Mouse (Mus musculus): ENCODE data around the gene Usp19. TPM values are rescaled to one million over a fixed set of nuclear protein-coding genes. Genes with fewer than 3 reads are reported as not detected.

Gene Usp19
- 318 and 335 TPM in 2 replicates for polyA plus RNA-seq (2012; rRNA removed)

- Histone ChIP-seq H3K4me1 (replicated peaks; ENCODE audit: control insufficient read depth, insufficient read depth, low read length) (peaks cover 28% of the 10 kb centered on the region), H3K27ac (ENCODE audit: control insufficient read depth, insufficient read depth, low read length) (peak within 1 kb of the TSS; percentile 77), H3K36me3 (ENCODE audit: control insufficient read depth, insufficient read depth, low read length) (peaks cover 32% of the 10 kb centered on the region), H3K4me3 (ENCODE audit: control insufficient read depth, insufficient read depth, low read length) (peak within 1 kb of the TSS; percentile 86), H3K27me3 (ENCODE audit: control insufficient read depth, insufficient read depth, low read length) (no peaks in the 10 kb centered on the region)
- DNase-seq: peak; percentile 94
- under 1% methylated on average over 69 of the region's 69 CpGs for WGBS
- TF ChIP-seq POLR2A (IDR thresholded peaks at IDR 0.05; ENCODE audit: control insufficient read depth, extremely low read depth, insufficient read depth, low read length, poor library complexity): peak; percentile 70
- no peak for TF ChIP-seq CTCF (IDR thresholded peaks at IDR 0.05; ENCODE audit: borderline replicate concordance, control insufficient read depth, extremely low read depth, insufficient read depth, low read length, poor library complexity)
These were observed at the start of gene Usp19 for GRCm38 (mm10) chr9:108490559-108491285. Usp19 (plus strand) TSS chr9:108490602.

- H3K27ac ChIP-seq (ENCODE audit: control insufficient read depth, insufficient read depth, low read length): no peak overlapping the region
- 97% methylated on average over 11 of the region's 11 CpGs for WGBS
- H3K36me3 ChIP-seq (ENCODE audit: control insufficient read depth, insufficient read depth, low read length): no peaks in the 10 kb centered on the region
- no peak overlapping the region for H3K4me3 ChIP-seq (ENCODE audit: control insufficient read depth, insufficient read depth, low read length)
- no peak for DNase-seq
- no peak for TF ChIP-seq CTCF (IDR thresholded peaks at IDR 0.05; ENCODE audit: borderline replicate concordance, control insufficient read depth, extremely low read depth, insufficient read depth, low read length, poor library complexity)
- TF ChIP-seq POLR2A (IDR thresholded peaks at IDR 0.05; ENCODE audit: control insufficient read depth, extremely low read depth, insufficient read depth, low read length, poor library complexity): no peak
- H3K27me3 ChIP-seq (ENCODE audit: control insufficient read depth, insufficient read depth, low read length): no peaks in the 10 kb centered on the region
- H3K4me1 ChIP-seq (replicated peaks; ENCODE audit: control insufficient read depth, insufficient read depth, low read length): peaks cover 15% of the 10 kb centered on the region
These were observed 49.0 kb upstream of the Usp19 start for GRCm38 (mm10) chr9:108441236-108441919.

DNA sequence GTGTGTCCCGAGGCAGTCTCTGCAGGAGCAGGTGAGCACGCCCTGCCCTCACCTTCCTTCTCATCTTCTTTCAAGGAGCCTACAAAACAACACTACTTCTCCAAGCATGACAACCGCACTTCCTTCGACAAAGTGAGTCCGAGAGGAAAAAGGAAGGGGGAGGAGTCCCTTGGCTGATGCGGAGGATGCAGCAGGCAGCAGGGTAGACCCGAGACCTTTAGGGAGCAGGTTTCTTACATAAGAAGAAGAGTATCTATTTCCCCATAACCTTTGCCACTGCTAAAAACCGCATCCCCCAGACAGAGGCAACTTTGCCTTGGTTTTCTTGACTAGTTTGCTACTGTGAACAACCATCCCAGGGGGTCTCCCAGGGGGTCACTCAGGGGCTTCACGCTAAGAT is 45.3 kb upstream of the Usp19 start:
- no peaks in the 10 kb centered on the region for H3K27me3 ChIP-seq (ENCODE audit: control insufficient read depth, insufficient read depth, low read length)
- no peak overlapping the region for H3K4me3 ChIP-seq (ENCODE audit: control insufficient read depth, insufficient read depth, low read length)
- H3K4me1 ChIP-seq (replicated peaks; ENCODE audit: control insufficient read depth, insufficient read depth, low read length): peaks cover 15% of the 10 kb centered on the region
- 22% methylated on average over 9 of the region's 9 CpGs for WGBS
- H3K27ac ChIP-seq (ENCODE audit: control insufficient read depth, insufficient read depth, low read length): no peak overlapping the region
- no peak for DNase-seq
- no peaks in the 10 kb centered on the region for H3K36me3 ChIP-seq (ENCODE audit: control insufficient read depth, insufficient read depth, low read length)
- TF ChIP-seq CTCF (IDR thresholded peaks at IDR 0.05; ENCODE audit: borderline replicate concordance, control insufficient read depth, extremely low read depth, insufficient read depth, low read length, poor library complexity) (no peak), POLR2A (IDR thresholded peaks at IDR 0.05; ENCODE audit: control insufficient read depth, extremely low read depth, insufficient read depth, low read length, poor library complexity) (no peak)

DNA sequence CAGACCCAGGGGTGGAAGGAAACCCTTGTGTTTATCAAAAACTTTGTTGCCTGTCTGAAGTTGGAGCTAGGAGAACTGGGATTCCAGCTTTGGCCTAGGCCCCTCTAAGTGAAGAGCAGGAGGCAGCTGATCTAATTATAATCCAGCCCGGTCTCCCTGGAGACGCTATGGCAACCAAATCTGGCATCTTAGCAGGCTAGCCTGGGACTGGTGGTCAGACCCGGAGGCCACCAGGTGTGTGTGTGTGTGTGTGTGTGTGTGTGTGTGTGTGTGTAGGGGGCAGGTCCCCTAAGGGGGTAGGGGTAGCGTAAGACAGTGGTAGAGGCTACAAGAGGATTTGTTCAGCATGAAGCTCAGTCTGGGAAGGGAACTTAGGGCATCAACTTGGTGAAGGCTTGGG is 40.5 kb upstream of the Usp19 start:
- no peak for TF ChIP-seq CTCF (IDR thresholded peaks at IDR 0.05; ENCODE audit: borderline replicate concordance, control insufficient read depth, extremely low read depth, insufficient read depth, low read length, poor library complexity)
- Histone ChIP-seq H3K36me3 (ENCODE audit: control insufficient read depth, insufficient read depth, low read length) (no peaks in the 10 kb centered on the region), H3K27me3 (ENCODE audit: control insufficient read depth, insufficient read depth, low read length) (no peaks in the 10 kb centered on the region), H3K4me1 (replicated peaks; ENCODE audit: control insufficient read depth, insufficient read depth, low read length) (peaks cover 13% of the 10 kb centered on the region), H3K27ac (ENCODE audit: control insufficient read depth, insufficient read depth, low read length) (no peak overlapping the region), H3K4me3 (ENCODE audit: control insufficient read depth, insufficient read depth, low read length) (no peak overlapping the region)
- DNase-seq: no peak
- WGBS: 79% methylated on average over 4 of the region's 4 CpGs

DNA sequence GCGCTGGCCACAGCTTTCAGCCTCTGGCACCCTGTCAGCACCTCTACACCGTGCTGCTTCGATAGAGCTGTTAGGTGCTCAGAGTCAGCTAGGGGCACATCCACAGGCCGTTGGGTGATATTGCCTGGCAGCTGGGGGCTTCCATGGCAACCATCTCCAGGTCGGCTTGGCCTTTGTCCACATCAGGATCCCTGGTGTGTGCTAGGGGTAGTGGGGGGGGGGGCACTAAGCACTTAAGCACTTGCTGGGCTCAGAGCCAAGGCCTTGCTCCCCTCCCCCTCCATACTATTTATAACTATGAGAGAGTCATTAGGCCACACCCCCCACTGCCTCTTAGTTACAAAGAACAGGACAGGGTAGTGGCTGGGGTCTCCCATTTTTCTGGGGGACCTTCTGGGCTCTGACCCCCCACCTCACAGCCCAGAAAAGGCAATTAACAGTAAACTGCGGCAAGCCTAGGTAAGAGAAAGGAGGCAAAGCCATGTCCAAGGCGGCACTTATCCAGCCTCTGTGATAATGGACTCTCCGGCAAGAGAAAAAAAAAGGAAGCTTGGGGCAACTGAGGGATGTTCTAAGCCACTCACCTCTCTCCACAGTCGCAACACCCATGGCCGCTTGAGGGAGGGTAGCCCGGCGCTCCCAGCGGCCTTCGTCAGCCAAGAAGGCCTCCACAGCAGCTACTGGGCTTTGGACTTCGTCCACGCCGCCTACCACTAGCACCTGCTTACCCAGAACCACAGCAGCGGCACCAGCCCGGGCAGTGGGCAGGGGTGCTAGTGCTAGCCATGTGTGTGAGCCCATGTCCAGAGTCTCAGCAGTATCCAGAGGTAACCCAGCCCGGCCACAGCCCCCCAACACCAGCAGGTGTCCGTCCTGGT is 39.9 kb upstream of the Usp19 start:
- Histone ChIP-seq H3K4me3 (ENCODE audit: control insufficient read depth, insufficient read depth, low read length) (no peak overlapping the region), H3K27me3 (ENCODE audit: control insufficient read depth, insufficient read depth, low read length) (no peaks in the 10 kb centered on the region), H3K27ac (ENCODE audit: control insufficient read depth, insufficient read depth, low read length) (no peak overlapping the region), H3K4me1 (replicated peaks; ENCODE audit: control insufficient read depth, insufficient read depth, low read length) (peaks cover 9% of the 10 kb centered on the region), H3K36me3 (ENCODE audit: control insufficient read depth, insufficient read depth, low read length) (no peaks in the 10 kb centered on the region)
- WGBS: 83% methylated on average over 21 of the region's 21 CpGs
- TF ChIP-seq POLR2A (IDR thresholded peaks at IDR 0.05; ENCODE audit: control insufficient read depth, extremely low read depth, insufficient read depth, low read length, poor library complexity) (no peak), CTCF (IDR thresholded peaks at IDR 0.05; ENCODE audit: borderline replicate concordance, control insufficient read depth, extremely low read depth, insufficient read depth, low read length, poor library complexity) (no peak)
- no peak for DNase-seq

DNA sequence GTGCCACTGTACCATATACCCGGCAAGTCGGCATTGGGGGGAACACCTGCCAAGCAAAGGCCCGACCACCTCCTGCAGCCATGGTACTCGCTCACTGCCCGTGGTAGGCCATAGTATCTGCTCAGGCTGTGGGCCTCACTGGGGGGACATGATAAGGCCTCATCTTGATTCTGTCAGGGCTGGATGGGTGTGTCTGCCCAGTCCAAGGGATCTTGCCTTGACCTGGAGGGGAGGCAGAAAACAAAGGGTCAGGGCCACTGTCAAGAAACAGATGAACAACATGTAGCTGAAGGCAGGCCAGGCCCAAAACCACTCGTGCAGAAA is 39.3 kb upstream of the Usp19 start:
- 94% methylated on average over 6 of the region's 6 CpGs for WGBS
- Histone ChIP-seq H3K27me3 (ENCODE audit: control insufficient read depth, insufficient read depth, low read length) (no peaks in the 10 kb centered on the region), H3K4me1 (replicated peaks; ENCODE audit: control insufficient read depth, insufficient read depth, low read length) (peaks cover 7% of the 10 kb centered on the region), H3K36me3 (ENCODE audit: control insufficient read depth, insufficient read depth, low read length) (no peaks in the 10 kb centered on the region), H3K27ac (ENCODE audit: control insufficient read depth, insufficient read depth, low read length) (no peak overlapping the region), H3K4me3 (ENCODE audit: control insufficient read depth, insufficient read depth, low read length) (no peak overlapping the region)
- TF ChIP-seq POLR2A (IDR thresholded peaks at IDR 0.05; ENCODE audit: control insufficient read depth, extremely low read depth, insufficient read depth, low read length, poor library complexity): no peak
- no peak for TF ChIP-seq CTCF (IDR thresholded peaks at IDR 0.05; ENCODE audit: borderline replicate concordance, control insufficient read depth, extremely low read depth, insufficient read depth, low read length, poor library complexity)
- DNase-seq: no peak

Data from thymus, adult 2 months (tissue).